Mouse (Mus musculus): ENCODE data around the gene Fahd2a. TPM values are rescaled to one million over a fixed set of nuclear protein-coding genes. Genes with fewer than 3 reads are reported as not detected.

Gene Fahd2a
- polyA plus RNA-seq, 1 experiment from 2014 or later = 27.3 TPM

- Histone ChIP-seq H3K4me1 (replicated peaks; ENCODE audit: control insufficient read depth, insufficient read depth) (no peaks in the 10 kb centered on the region), H3K27me3 (ENCODE audit: control insufficient read depth, insufficient read depth, low read length) (no peaks in the 10 kb centered on the region), H3K36me3 (ENCODE audit: control insufficient read depth, insufficient read depth, low read length) (no peaks in the 10 kb centered on the region), H3K9ac (ENCODE audit: low read length) (no peak overlapping the region), H3K4me2 (replicated peaks; ENCODE audit: low read depth) (no peak overlapping the region), H3K4me3 (ENCODE audit: low read depth, low read length) (no peak overlapping the region), H3K9me3 (ENCODE audit: control insufficient read depth, low read length) (no peaks in the 10 kb centered on the region), H3K27ac (replicated peaks) (no peak overlapping the region)
- 80% methylated on average over 7 of the region's 7 CpGs for WGBS
- DNase-seq (ENCODE audit: low spot score) = no peak
- ATAC-seq (ENCODE audit: low FRiP score, low TSS enrichment) = no peak
- no peak for TF ChIP-seq CTCF (IDR thresholded peaks at IDR 0.05; ENCODE audit: low read depth)
- no peak for TF ChIP-seq EP300 (optimal IDR thresholded peaks at IDR 0.05)
Observed at GRCm38 (mm10) chr2:127398738-127399137, 45.6 kb downstream of the Fahd2a start.

- no peak overlapping the region for H3K27ac ChIP-seq (replicated peaks)
- ATAC-seq (ENCODE audit: low FRiP score, low TSS enrichment) (no peak), DNase-seq (ENCODE audit: low spot score) (no peak)
- WGBS = 68% methylated on average over 5 of the region's 5 CpGs
- no peaks in the 10 kb centered on the region for H3K27me3 ChIP-seq (ENCODE audit: control insufficient read depth, insufficient read depth, low read length)
- no peak overlapping the region for H3K9ac ChIP-seq (ENCODE audit: low read length)
- H3K36me3 ChIP-seq (ENCODE audit: control insufficient read depth, insufficient read depth, low read length) = no peaks in the 10 kb centered on the region
- no peak for TF ChIP-seq CTCF (IDR thresholded peaks at IDR 0.05; ENCODE audit: low read depth)
- H3K4me2 ChIP-seq (replicated peaks; ENCODE audit: low read depth) = no peak overlapping the region
- no peaks in the 10 kb centered on the region for H3K9me3 ChIP-seq (ENCODE audit: control insufficient read depth, low read length)
- no peak overlapping the region for H3K4me3 ChIP-seq (ENCODE audit: low read depth, low read length)
- H3K4me1 ChIP-seq (replicated peaks; ENCODE audit: control insufficient read depth, insufficient read depth) = no peaks in the 10 kb centered on the region
Observed at GRCm38 (mm10) chr2:127394606-127395161, 49.7 kb downstream of the Fahd2a start.

GRCm38 (mm10) chr2:127391323-127391722, 53.0 kb downstream of the Fahd2a start:
- ATAC-seq (ENCODE audit: low FRiP score, low TSS enrichment) = no peak
- 46% methylated on average over 3 of the region's 3 CpGs for WGBS
- H3K27me3 ChIP-seq (ENCODE audit: control insufficient read depth, insufficient read depth, low read length) = no peaks in the 10 kb centered on the region
- no peaks in the 10 kb centered on the region for H3K36me3 ChIP-seq (ENCODE audit: control insufficient read depth, insufficient read depth, low read length)
- H3K27ac ChIP-seq (replicated peaks) = no peak overlapping the region
- H3K9ac ChIP-seq (ENCODE audit: low read length) = no peak overlapping the region
- TF ChIP-seq EP300 (optimal IDR thresholded peaks at IDR 0.05) (no peak), CTCF (IDR thresholded peaks at IDR 0.05; ENCODE audit: low read depth) (no peak)
- no peak for DNase-seq (ENCODE audit: low spot score)
- H3K4me3 ChIP-seq (ENCODE audit: low read depth, low read length) = no peak overlapping the region
- H3K4me1 ChIP-seq (replicated peaks; ENCODE audit: control insufficient read depth, insufficient read depth) = no peaks in the 10 kb centered on the region
- no peaks in the 10 kb centered on the region for H3K9me3 ChIP-seq (ENCODE audit: control insufficient read depth, low read length)
- no peak overlapping the region for H3K4me2 ChIP-seq (replicated peaks; ENCODE audit: low read depth)

GRCm38 (mm10) chr2:127390846-127391245, 53.5 kb downstream of the Fahd2a start:
- Histone ChIP-seq H3K4me2 (replicated peaks; ENCODE audit: low read depth) (no peak overlapping the region), H3K9ac (ENCODE audit: low read length) (no peak overlapping the region), H3K4me3 (ENCODE audit: low read depth, low read length) (no peak overlapping the region), H3K27me3 (ENCODE audit: control insufficient read depth, insufficient read depth, low read length) (no peaks in the 10 kb centered on the region), H3K36me3 (ENCODE audit: control insufficient read depth, insufficient read depth, low read length) (no peaks in the 10 kb centered on the region), H3K4me1 (replicated peaks; ENCODE audit: control insufficient read depth, insufficient read depth) (no peaks in the 10 kb centered on the region), H3K9me3 (ENCODE audit: control insufficient read depth, low read length) (no peaks in the 10 kb centered on the region), H3K27ac (replicated peaks) (no peak overlapping the region)
- DNase-seq (ENCODE audit: low spot score) = no peak
- 37% methylated on average over 4 of the region's 4 CpGs for WGBS
- no peak for ATAC-seq (ENCODE audit: low FRiP score, low TSS enrichment)
- TF ChIP-seq EP300 (optimal IDR thresholded peaks at IDR 0.05) (no peak), CTCF (IDR thresholded peaks at IDR 0.05; ENCODE audit: low read depth) (no peak)

GRCm38 (mm10) chr2:127390352-127390751, 54.0 kb downstream of the Fahd2a start:
- no peaks in the 10 kb centered on the region for H3K9me3 ChIP-seq (ENCODE audit: control insufficient read depth, low read length)
- no peak overlapping the region for H3K4me3 ChIP-seq (ENCODE audit: low read depth, low read length)
- TF ChIP-seq CTCF (IDR thresholded peaks at IDR 0.05; ENCODE audit: low read depth) (no peak), EP300 (optimal IDR thresholded peaks at IDR 0.05) (no peak)
- H3K36me3 ChIP-seq (ENCODE audit: control insufficient read depth, insufficient read depth, low read length) = no peaks in the 10 kb centered on the region
- H3K9ac ChIP-seq (ENCODE audit: low read length) = no peak overlapping the region
- ATAC-seq (ENCODE audit: low FRiP score, low TSS enrichment) = no peak
- no peak overlapping the region for H3K27ac ChIP-seq (replicated peaks)
- no peaks in the 10 kb centered on the region for H3K27me3 ChIP-seq (ENCODE audit: control insufficient read depth, insufficient read depth, low read length)
- no peak overlapping the region for H3K4me2 ChIP-seq (replicated peaks; ENCODE audit: low read depth)
- no peak for DNase-seq (ENCODE audit: low spot score)
- no peaks in the 10 kb centered on the region for H3K4me1 ChIP-seq (replicated peaks; ENCODE audit: control insufficient read depth, insufficient read depth)
- WGBS = 56% methylated on average over 3 of the region's 3 CpGs

GRCm38 (mm10) chr2:127387521-127387920, 56.8 kb downstream of the Fahd2a start:
- Histone ChIP-seq H3K27me3 (ENCODE audit: control insufficient read depth, insufficient read depth, low read length) (no peaks in the 10 kb centered on the region), H3K27ac (replicated peaks) (no peak overlapping the region), H3K4me1 (replicated peaks; ENCODE audit: control insufficient read depth, insufficient read depth) (no peaks in the 10 kb centered on the region), H3K36me3 (ENCODE audit: control insufficient read depth, insufficient read depth, low read length) (no peaks in the 10 kb centered on the region), H3K9me3 (ENCODE audit: control insufficient read depth, low read length) (no peaks in the 10 kb centered on the region), H3K4me2 (replicated peaks; ENCODE audit: low read depth) (no peak overlapping the region), H3K4me3 (ENCODE audit: low read depth, low read length) (no peak overlapping the region), H3K9ac (ENCODE audit: low read length) (no peak overlapping the region; the same call in 1 of the 2 replicates)
- ATAC-seq (ENCODE audit: low FRiP score, low TSS enrichment) (no peak), DNase-seq (ENCODE audit: low spot score) (no peak)
- TF ChIP-seq CTCF (IDR thresholded peaks at IDR 0.05; ENCODE audit: low read depth) = no peak
- no peak for TF ChIP-seq EP300 (optimal IDR thresholded peaks at IDR 0.05)
- 50% methylated on average over 2 of the region's 2 CpGs for WGBS

Other genes with a start within 250 kb of the Fahd2a start
- gene 1810024B03Rik, start 236.3 kb downstream of the Fahd2a start, polyA plus RNA-seq (2015; fragmentation: Nextera tagmentation; extraction: Ambion mirVana) = 1.7 and 1.8 TPM in 2 replicates
- gene Snrnp200, start 236.2 kb downstream of the Fahd2a start, polyA plus RNA-seq (2015; fragmentation: Nextera tagmentation; extraction: Ambion mirVana) = 13.8 and 16.9 TPM in 2 replicates
- gene Ciao1, start 196.7 kb downstream of the Fahd2a start, polyA plus RNA-seq (2015; fragmentation: Nextera tagmentation; extraction: Ambion mirVana) = 41.6 and 42.0 TPM in 2 replicates
- 27.0 and 27.1 TPM in 2 replicates for gene Tmem127, start 196.7 kb downstream of the Fahd2a start, polyA plus RNA-seq (2015; fragmentation: Nextera tagmentation; extraction: Ambion mirVana)
- gene Stard7, start 174.3 kb downstream of the Fahd2a start, polyA plus RNA-seq (2015; fragmentation: Nextera tagmentation; extraction: Ambion mirVana) = 57.3 and 62.7 TPM in 2 replicates
- gene Dusp2, start 108.4 kb downstream of the Fahd2a start, polyA plus RNA-seq (2015; fragmentation: Nextera tagmentation; extraction: Ambion mirVana) = 2.6 and 3.2 TPM in 2 replicates
- gene Astl, start 105.9 kb downstream of the Fahd2a start, polyA plus RNA-seq (2015; fragmentation: Nextera tagmentation; extraction: Ambion mirVana) = not detected in 2 replicates
- gene Adra2b, start 81.4 kb downstream of the Fahd2a start, polyA plus RNA-seq (2015; fragmentation: Nextera tagmentation; extraction: Ambion mirVana) = 0.36 and 0.57 TPM in 2 replicates
- gene Gpat2, start 19.4 kb downstream of the Fahd2a start, polyA plus RNA-seq (2015; fragmentation: Nextera tagmentation; extraction: Ambion mirVana) = 0.34 TPM in 2 replicates
- gene Kcnip3, start 77.5 kb upstream of the Fahd2a start, polyA plus RNA-seq (2015; fragmentation: Nextera tagmentation; extraction: Ambion mirVana) = 1.2 TPM in 2 replicates
- 17.2 and 20.5 TPM in 2 replicates for gene Prom2, start 96.9 kb upstream of the Fahd2a start, polyA plus RNA-seq (2015; fragmentation: Nextera tagmentation; extraction: Ambion mirVana)
- gene Zfp661, start 142.5 kb upstream of the Fahd2a start, polyA plus RNA-seq (2015; fragmentation: Nextera tagmentation; extraction: Ambion mirVana) = 1.9 TPM in 2 replicates
- 87.0 and 90.2 TPM in 2 replicates for gene Mrps5, start 142.7 kb upstream of the Fahd2a start, polyA plus RNA-seq (2015; fragmentation: Nextera tagmentation; extraction: Ambion mirVana)
- gene Mal, start 212.1 kb upstream of the Fahd2a start, polyA plus RNA-seq (2015; fragmentation: Nextera tagmentation; extraction: Ambion mirVana) = 192 and 213 TPM in 2 replicates